Mouse (Mus musculus): ENCODE measurements around the gene Tbcel.

Gene Tbcel

DNA sequence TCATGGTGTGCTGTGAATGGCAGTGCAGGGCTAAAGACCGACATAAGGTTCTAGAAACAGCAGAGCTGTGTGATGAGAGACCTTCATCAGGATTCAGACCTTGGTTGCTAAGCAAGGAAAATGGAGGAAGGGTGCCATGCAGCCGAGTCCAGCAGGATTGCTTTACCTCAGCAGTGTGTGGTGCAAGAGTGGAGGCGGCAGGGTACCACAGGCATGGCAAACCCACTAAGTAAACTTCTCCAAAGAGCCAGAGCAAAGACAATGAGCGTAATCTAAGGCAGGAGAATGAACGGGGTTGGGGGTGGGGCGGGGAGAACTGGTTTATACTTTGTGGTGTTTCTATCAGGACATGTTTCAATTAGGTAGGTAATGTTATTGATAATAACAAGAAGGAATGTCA, 58.6 kb downstream of the Tbcel start:
- no peak for DNase-seq (ENCODE audit: low read depth, low spot score)

DNA sequence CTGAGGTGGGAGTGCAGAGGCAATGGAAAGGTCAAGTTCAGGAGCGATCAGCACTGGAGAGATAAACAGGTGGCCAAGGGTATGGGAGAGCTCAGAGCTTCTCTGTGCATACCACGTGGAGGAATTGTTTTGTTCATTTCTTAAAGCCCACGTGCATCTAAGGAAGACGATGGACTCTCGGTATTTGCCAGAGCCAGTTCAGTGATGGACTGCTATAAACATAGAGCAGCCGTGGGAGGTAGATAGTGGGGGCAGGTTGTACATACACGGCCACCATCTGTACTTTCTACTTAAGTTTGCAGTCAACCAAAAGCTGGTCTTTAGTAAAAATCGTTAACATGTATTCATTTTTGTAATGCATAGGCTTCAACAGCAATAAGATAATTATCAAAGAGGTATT, 65.5 kb downstream of the Tbcel start:
- DNase-seq (ENCODE audit: low read depth, low spot score): no peak

DNA sequence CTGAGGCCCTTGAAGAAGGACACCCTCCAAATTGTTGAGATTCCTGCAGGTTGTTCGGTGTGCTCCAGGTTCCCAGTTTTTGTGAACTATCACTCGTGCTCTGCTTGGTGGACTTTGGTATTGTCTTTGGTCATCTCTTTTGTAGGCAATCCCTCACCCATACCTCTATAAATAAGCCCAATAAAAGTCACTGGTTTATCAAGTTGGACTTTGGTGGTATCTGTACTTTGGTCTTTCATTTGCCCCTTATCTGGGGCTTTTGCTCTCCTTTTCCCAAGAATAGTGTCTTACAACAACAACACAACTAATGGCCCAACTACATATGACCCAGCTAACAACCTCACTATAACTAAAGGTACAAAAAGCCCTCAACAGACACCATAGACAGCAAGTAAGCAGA, 66.4 kb downstream of the Tbcel start:
- no peak for DNase-seq (ENCODE audit: low read depth, low spot score)

DNA sequence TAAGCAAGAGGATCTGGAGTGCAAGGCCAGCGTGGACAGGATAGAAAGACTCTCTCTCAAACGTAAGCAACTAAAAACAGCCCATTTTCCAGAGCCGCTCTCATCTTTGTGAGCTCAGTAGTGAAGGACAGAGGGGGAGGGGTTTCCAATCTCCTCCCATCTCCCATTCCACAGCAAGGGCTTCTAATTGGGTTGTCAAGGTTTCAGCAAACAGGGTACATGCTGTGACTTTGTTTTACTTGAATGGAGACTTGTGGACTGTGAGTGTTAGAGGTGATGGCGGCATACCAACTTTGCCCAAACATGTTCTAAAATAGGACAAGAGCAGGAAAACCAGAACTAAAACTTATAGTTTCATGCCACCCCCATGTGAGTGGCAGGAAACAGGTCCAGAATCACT, 68.2 kb downstream of the Tbcel start:
- no peak for DNase-seq (ENCODE audit: low read depth, low spot score)

GRCm38 (mm10) chr9:42432155-42432554, 75.5 kb downstream of the Tbcel start:
- no peak for DNase-seq (ENCODE audit: low read depth, low spot score)

DNA sequence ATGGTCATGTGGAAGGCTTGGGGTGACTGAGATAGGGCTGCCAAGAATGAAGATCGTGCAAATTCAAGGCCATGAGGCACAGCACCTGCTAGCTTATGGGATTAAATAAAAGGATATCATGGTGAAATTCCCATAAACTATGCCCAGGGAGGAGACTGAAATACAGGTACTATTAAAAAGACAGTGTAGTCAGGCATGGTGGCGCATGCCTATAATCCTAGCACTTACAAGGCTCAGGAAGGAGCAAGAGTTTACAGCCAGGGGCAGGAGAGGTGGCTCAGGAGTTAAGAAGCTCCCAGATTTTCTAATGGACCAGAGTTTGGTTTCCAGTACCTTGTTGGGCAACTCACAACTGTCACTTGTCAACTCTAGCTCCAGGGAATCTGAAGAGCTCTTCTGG, 76.0 kb downstream of the Tbcel start:
- no peak for DNase-seq (ENCODE audit: low read depth, low spot score)

- no peak for DNase-seq (ENCODE audit: low read depth, low spot score)
Measured at GRCm38 (mm10) chr9:42428060-42428924, 79.3 kb downstream of the Tbcel start.

DNA sequence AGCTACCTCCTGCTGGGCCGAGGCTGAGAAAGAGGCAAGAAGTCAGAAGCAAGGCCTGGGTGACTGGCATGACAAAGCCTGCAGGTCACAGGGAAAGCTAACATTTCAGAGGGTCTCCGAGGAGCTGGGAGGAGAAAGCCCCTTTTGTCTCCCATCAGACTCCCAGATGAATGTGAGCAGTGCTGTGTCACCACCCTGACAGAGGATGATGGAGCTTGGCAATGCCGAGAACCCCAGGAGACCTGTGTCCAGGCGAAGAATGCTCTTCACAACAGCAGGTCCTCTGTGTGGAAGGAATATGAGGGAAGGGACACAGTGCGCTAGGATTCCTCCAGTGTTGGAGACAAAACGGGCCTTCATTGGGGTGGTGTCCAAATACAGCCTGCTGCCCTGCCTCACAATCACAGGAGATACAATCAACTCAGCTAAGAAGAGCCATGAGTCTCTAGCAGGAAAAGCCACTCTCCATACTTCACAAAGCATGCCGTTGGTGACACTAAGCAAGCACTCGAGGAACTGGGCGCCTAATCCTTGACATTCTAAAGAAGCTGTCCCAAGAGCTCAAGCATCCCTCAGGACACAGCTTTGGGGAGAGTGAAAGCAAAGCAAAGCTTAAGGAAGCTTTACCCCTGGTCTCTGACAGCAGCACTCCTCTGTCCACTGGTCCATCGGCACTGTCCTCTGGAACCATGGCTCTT, 80.8 kb downstream of the Tbcel start:
- no peak for DNase-seq (ENCODE audit: low read depth, low spot score)

- DNase-seq (ENCODE audit: low read depth, low spot score): no peak
Measured at GRCm38 (mm10) chr9:42423649-42424048, 84.0 kb downstream of the Tbcel start.

DNA sequence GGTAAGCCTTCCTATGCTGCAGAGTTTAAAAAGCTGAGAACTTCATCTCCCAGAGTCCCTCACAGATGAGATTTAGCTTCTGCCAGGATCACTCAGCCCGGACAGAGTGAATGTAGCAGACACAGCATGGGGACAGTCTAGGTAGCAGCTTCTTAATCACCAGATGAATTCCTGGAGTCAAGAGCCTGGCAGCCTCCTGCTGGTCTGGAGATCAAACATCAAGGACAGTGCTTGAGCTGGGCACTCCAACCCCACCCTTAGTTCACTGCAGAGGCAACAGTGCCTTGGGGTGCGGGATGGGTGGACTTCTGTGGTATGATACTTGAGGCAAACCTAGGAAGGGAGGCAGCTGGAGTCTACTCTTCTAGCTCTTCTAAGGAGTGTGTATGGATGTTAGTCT, 87.9 kb downstream of the Tbcel start:
- no peak for DNase-seq (ENCODE audit: low read depth, low spot score)

- no peak for DNase-seq (ENCODE audit: low read depth, low spot score)
Measured at GRCm38 (mm10) chr9:42418786-42419185, 88.8 kb downstream of the Tbcel start.

- no peak for DNase-seq (ENCODE audit: low read depth, low spot score)
Measured at GRCm38 (mm10) chr9:42417352-42417952, 90.2 kb downstream of the Tbcel start.

GRCm38 (mm10) chr9:42415184-42415583, 92.4 kb downstream of the Tbcel start:
- DNase-seq (ENCODE audit: low read depth, low spot score): no peak

DNA sequence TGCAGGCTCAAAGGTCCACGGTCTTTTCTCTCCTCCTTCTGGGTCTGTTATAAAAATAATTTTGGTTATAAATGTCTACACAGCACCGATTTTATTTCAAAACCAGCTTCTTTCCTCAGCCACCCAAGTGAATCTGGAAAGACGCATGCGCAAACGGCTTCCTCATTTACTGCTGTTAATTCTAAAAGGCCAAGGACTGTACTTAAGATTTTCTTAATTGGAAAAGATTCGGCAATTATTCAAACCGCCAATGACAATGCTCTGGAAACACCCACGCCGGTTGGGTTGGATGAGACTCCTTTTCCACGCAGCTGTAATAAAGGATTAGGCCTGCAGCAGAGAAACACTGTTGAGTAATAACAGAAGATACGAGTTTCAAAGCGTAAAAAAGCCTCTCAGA, 94.3 kb downstream of the Tbcel start:
- DNase-seq (ENCODE audit: low read depth, low spot score): no peak

GRCm38 (mm10) chr9:42411296-42411695, 96.3 kb downstream of the Tbcel start:
- DNase-seq (ENCODE audit: low read depth, low spot score): no peak

DNA sequence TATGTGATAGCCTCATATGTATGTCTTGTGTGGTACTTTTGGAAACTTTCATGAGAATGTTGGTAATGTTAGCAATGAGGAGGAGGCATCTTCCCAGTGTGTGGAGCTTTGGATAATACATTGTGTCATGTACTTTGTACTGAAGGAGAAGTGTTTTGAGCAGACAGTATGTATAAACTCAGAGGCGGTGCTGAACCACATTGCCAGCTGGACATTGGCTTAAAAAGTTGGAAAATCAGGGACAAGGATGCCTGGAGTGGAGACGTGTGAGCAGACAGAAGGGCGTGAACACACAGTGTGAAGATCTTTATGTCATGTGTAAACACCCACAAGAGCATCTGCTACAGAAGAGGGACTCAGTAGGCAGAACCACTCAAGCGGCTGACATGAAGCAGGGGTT, 101.9 kb downstream of the Tbcel start:
- no peak for DNase-seq (ENCODE audit: low read depth, low spot score)

GRCm38 (mm10) chr9:42401486-42401885, 106.1 kb downstream of the Tbcel start:
- no peak for DNase-seq (ENCODE audit: low read depth, low spot score)

DNA sequence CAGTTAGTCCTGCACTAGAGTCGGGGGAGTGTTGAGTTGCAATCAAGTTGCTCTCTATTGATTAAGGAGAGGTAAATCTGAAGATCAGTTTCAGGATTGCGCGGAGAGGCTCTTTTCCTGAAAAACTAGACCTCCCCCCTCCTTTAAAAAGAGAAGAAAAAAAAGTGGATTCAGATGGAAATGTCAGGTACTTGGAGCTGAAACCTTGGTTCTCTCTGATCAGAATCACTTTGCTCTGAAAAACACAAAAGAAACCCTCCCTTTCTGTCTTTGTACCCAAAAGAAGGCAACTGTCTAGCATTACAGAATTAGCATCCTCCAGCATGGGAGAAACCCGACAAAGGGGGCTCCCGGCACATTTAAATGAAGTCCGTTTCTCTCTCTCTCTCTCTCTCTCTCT, 107.8 kb downstream of the Tbcel start, which contains the start of gene Tecta:
Gene Tecta, minus strand, starts transcription at position 101 of the 400 bp plus-strand sequence.
- DNase-seq (ENCODE audit: low read depth, low spot score): no peak

DNA sequence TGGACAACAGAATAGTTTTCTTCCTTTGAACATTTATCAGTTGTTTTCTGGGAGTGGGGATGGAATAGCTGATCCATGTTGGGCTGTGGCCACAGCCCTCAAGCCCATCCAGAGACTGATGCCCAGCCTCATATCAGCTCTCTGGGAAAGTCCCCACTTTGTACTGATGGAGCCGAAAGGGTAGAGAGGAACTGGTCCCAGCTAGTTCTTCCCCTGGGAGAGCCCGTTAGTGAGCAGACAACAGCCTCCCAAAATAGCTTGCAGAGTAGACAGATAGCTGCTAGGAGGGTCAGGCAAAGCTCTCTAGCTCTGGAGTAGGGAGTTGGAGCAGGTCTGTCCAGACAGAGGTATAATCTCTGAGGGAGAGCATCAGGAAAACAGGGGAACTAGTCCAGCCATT, 111.5 kb downstream of the Tbcel start:
- no peak for DNase-seq (ENCODE audit: low read depth, low spot score)

DNA sequence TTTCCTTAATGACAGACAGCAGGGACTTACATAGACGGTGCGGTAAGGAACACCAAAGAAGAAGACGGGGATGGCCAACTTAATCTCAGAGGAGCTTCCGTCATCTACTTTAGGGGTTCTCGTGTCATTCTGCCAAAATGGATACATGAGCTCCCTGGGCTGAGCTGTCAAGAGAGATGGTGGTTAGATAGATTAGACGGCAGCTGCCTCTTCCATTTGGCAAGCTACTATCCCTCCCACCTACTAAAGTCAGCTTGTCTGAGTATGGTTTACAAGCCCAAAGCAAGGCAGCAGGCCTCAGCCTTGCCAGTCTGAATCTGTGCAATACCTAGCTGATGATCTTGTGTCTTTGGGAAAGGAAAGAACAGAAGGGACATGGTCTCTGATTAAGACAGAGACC, 112.7 kb downstream of the Tbcel start:
- DNase-seq (ENCODE audit: low read depth, low spot score): no peak

GRCm38 (mm10) chr9:42394321-42394720, 113.3 kb downstream of the Tbcel start:
- DNase-seq (ENCODE audit: low read depth, low spot score): no peak

DNA sequence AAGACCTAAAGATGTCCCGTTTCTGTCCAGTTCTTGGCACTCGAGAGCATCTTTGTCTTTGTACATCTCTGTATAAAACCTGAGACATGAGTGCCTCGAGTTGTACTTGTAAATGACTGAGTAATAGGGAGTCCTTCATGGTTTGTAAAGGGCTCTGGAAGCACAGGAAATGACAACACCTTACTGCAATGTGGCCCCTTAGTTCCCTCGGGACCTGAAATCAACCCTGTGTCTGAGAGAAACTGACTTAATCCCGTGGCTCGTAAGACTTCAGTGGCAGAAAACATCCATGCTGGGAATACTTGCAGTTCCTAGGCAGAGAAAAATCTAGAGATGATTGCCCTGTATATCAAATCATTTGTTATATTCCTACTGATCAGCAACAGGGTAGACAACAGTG, 114.7 kb downstream of the Tbcel start:
- no peak for DNase-seq (ENCODE audit: low read depth, low spot score)

DNA sequence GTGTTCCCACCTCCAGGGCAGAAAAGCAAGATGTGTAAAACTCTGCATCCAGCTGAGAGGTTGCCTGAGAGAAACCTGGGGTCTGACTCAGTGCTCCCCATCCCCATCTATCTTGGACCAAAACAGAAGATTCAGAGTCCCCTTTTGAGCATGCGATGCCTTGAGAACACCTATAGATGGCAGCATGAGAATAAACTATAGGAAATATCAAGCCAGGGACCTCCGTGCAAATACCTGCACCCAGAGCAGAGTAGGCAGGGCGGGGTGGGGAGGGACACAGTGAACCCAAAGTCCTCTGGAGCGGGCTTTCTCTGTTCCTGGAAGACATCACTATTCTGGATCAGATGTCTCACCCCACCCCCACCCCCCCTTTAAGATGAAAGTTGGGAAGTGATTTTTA, 119.1 kb downstream of the Tbcel start:
- DNase-seq (ENCODE audit: low read depth, low spot score): no peak
